Mouse (Mus musculus) liver, embryonic 16.5 days (tissue): ENCODE data around the gene Zswim5. TPM values are rescaled to one million over a fixed set of nuclear protein-coding genes. Genes with fewer than 3 reads are reported as not detected.
"Not testable (repeated sequence)": the region's sequence is repeated elsewhere in the genome, so short reads cannot be mapped to it uniquely, and the experiment has no call there.

Experiments
- ATAC-seq: fragments of 200-750 bp; cut with Nextera tagmentation; 2 replicates; pipeline ENCODE4 v1.8.0; 2017; ENCODE audit warnings: low read depth, mild to moderate bottlenecking, moderate number of reproducible peaks, moderate library complexity
- H3K27ac ChIP-seq: fragments of 300-500 bp; sonication (generic); 2 replicates; pipeline ENCODE4 v1.5.1; 2014; ENCODE audit warnings: mild to moderate bottlenecking, low read length
- H3K27me3 ChIP-seq: fragments of 300-500 bp; sonication (generic); 2 replicates; pipeline ENCODE4 v1.6.1; 2014; ENCODE audit warnings: low read depth, low read length, mixed read lengths; ENCODE audit not compliant: control insufficient read depth, insufficient read depth
- H3K36me3 ChIP-seq: fragments of 300-500 bp; sonication (generic); 2 replicates; pipeline ENCODE4 v1.6.1; 2014; ENCODE audit warnings: mild to moderate bottlenecking; ENCODE audit not compliant: control insufficient read depth, insufficient read depth
- H3K4me1 ChIP-seq: fragments of 300-500 bp; sonication (generic); 2 replicates; pipeline ENCODE4 v1.6.1; 2014; ENCODE audit warnings: low read depth, low read length, mixed read lengths; ENCODE audit not compliant: control insufficient read depth
- H3K4me2 ChIP-seq: fragments of 300-500 bp; sonication (generic); 2 replicates; pipeline ENCODE4 v1.6.1; 2014; ENCODE audit warnings: low read depth, low read length, mixed read lengths
- H3K4me3 ChIP-seq: fragments of 300-500 bp; sonication (generic); 2 replicates; pipeline ENCODE4 v1.5.1; 2014; ENCODE audit warnings: low read depth, mild to moderate bottlenecking, low read length
- H3K9ac ChIP-seq: fragments of 300-500 bp; sonication (generic); 2 replicates; pipeline ENCODE4 v1.6.1; 2014; ENCODE audit warnings: low read depth, low read length
- H3K9me3 ChIP-seq: fragments of 300-500 bp; sonication (generic); replicated peaks from 2 replicates; pipeline ENCODE4 v1.6.1; 2016; ENCODE audit warnings: low read length; ENCODE audit not compliant: control insufficient read depth
- WGBS: fragments of 180-500 bp; shearing (Covaris S2); extraction: QIAGEN DNeasy Blood & Tissue Kit; methylation state at CpG from one replicate; pipeline ENCODE4 v1.1.7; 2014; ENCODE audit not compliant: insufficient replicate concordance; 5-methylcytosine and 5-hydroxymethylcytosine counted together
- polyA plus RNA-seq: library from polyadenylated mRNA; unstranded; fragments of >200 nt; fragmentation: Nextera tagmentation; extraction: Ambion mirVana; gene quantifications from 2 replicates; pipeline ENCODE4 v1.2.1, GENCODE M21; 2015

The Zswim5 gene
- 0.01 and 0.06 TPM in 2 replicates for polyA plus RNA-seq

GRCm38 (mm10) chr4:116876995-116877728, at the start of gene Zswim5:
Gene Zswim5 (plus strand): TSS chr4:116877376.
- peak; percentile 54; the same call in 1 of the 2 replicates for ATAC-seq
- WGBS: under 1% methylated on average over 94 of the region's 104 CpGs

GRCm38 (mm10) chr4:116827819-116828218, 49.4 kb upstream of the Zswim5 start:
- 0% methylated on average over 4 of the region's 4 CpGs for WGBS
- Histone ChIP-seq H3K4me1 (peaks cover 3% of the 10 kb centered on the region; the same call in 1 of the 2 replicates), H3K4me2 (no peak overlapping the region), H3K4me3 (no peak overlapping the region), H3K27ac (no peak overlapping the region), H3K36me3 (no peaks in the 10 kb centered on the region), H3K27me3 (no peaks in the 10 kb centered on the region), H3K9ac (no peak overlapping the region), H3K9me3 (no peaks in the 10 kb centered on the region)
- ATAC-seq: no peak; the same call in 1 of the 2 replicates

More at GRCm38 (mm10) chr4:116876995-116877728, at the start of gene Zswim5:
- Histone ChIP-seq H3K4me1 (peaks cover 3% of the 10 kb centered on the region; the same call in 1 of the 2 replicates), H3K9me3 (no peaks in the 10 kb centered on the region), H3K4me3 (peak within 1 kb of the TSS; percentile 66), H3K9ac (peak within 1 kb of the TSS; percentile 16; the same call in 1 of the 2 replicates), H3K27me3 (peaks cover 46% of the 10 kb centered on the region), H3K4me2 (peak within 1 kb of the TSS; percentile 91), H3K27ac (no peak within 1 kb of the TSS), H3K36me3 (no peaks in the 10 kb centered on the region)

GRCm38 (mm10) chr4:116829364-116830069, 47.7 kb upstream of the Zswim5 start:
- Histone ChIP-seq H3K4me3 (no peak overlapping the region), H3K9ac (no peak overlapping the region), H3K4me1 (peaks cover 3% of the 10 kb centered on the region; the same call in 1 of the 2 replicates), H3K27ac (no peak overlapping the region), H3K9me3 (no peaks in the 10 kb centered on the region), H3K4me2 (no peak overlapping the region), H3K36me3 (no peaks in the 10 kb centered on the region), H3K27me3 (no peaks in the 10 kb centered on the region)
- WGBS: 47% methylated on average over 6 of the region's 6 CpGs
- ATAC-seq: no peak

GRCm38 (mm10) chr4:116830070-116830368, 47.2 kb upstream of the Zswim5 start:
- no peaks in the 10 kb centered on the region for H3K27me3 ChIP-seq

GRCm38 (mm10) chr4:116838999-116839398, 38.2 kb upstream of the Zswim5 start:
- H3K9ac ChIP-seq: no peak overlapping the region
- no peaks in the 10 kb centered on the region for H3K36me3 ChIP-seq
- H3K4me1 ChIP-seq: no peaks in the 10 kb centered on the region
- 34% methylated on average over 2 of the region's 2 CpGs for WGBS
- H3K27me3 ChIP-seq: peaks cover 11% of the 10 kb centered on the region
- peak; percentile 58; the same call in 1 of the 2 replicates for ATAC-seq
- H3K27ac ChIP-seq: no peak overlapping the region
- no peaks in the 10 kb centered on the region for H3K9me3 ChIP-seq
- no peak overlapping the region for H3K4me3 ChIP-seq
- no peak overlapping the region for H3K4me2 ChIP-seq

More at GRCm38 (mm10) chr4:116830070-116830368, 47.2 kb upstream of the Zswim5 start:
- Histone ChIP-seq H3K4me3 (no peak overlapping the region), H3K9ac (no peak overlapping the region), H3K27ac (no peak overlapping the region), H3K4me1 (peaks cover 3% of the 10 kb centered on the region; the same call in 1 of the 2 replicates), H3K4me2 (no peak overlapping the region), H3K9me3 (no peaks in the 10 kb centered on the region), H3K36me3 (no peaks in the 10 kb centered on the region)
- ATAC-seq: no peak
- 42% methylated on average over 6 of the region's 6 CpGs for WGBS

GRCm38 (mm10) chr4:116840096-116840495, 37.1 kb upstream of the Zswim5 start:
- H3K9ac ChIP-seq, ATAC-seq, H3K27ac ChIP-seq, H3K4me1 ChIP-seq, H3K9me3 ChIP-seq, H3K36me3 ChIP-seq, H3K4me2 ChIP-seq, H3K4me3 ChIP-seq: not testable (repeated sequence)
- 29% methylated on average over 17 of the region's 29 CpGs for WGBS
- H3K27me3 ChIP-seq: peaks cover 11% of the 10 kb centered on the region

- Histone ChIP-seq H3K9ac (no peak overlapping the region), H3K4me1 (no peaks in the 10 kb centered on the region), H3K4me3 (no peak overlapping the region), H3K4me2 (no peak overlapping the region), H3K27me3 (peaks cover 11% of the 10 kb centered on the region), H3K36me3 (no peaks in the 10 kb centered on the region), H3K9me3 (no peaks in the 10 kb centered on the region), H3K27ac (no peak overlapping the region)
- WGBS: 52% methylated on average over 6 of the region's 6 CpGs
- no peak for ATAC-seq
Measured at GRCm38 (mm10) chr4:116840841-116841240, 36.3 kb upstream of the Zswim5 start.

- H3K9ac ChIP-seq: no peak overlapping the region
- no peak overlapping the region for H3K4me2 ChIP-seq
- no peaks in the 10 kb centered on the region for H3K36me3 ChIP-seq
- no peaks in the 10 kb centered on the region for H3K9me3 ChIP-seq
- no peak overlapping the region for H3K27ac ChIP-seq
- H3K4me1 ChIP-seq: no peaks in the 10 kb centered on the region
- WGBS: 72% methylated on average over 3 of the region's 3 CpGs
- H3K27me3 ChIP-seq: peaks cover 9% of the 10 kb centered on the region
- no peak for ATAC-seq
- no peak overlapping the region for H3K4me3 ChIP-seq
Measured at GRCm38 (mm10) chr4:116844324-116844723, 32.9 kb upstream of the Zswim5 start.

- Histone ChIP-seq H3K9me3 (no peaks in the 10 kb centered on the region), H3K27me3 (no peaks in the 10 kb centered on the region), H3K4me2 (no peak overlapping the region), H3K4me1 (no peaks in the 10 kb centered on the region), H3K27ac (no peak overlapping the region), H3K9ac (no peak overlapping the region), H3K4me3 (no peak overlapping the region), H3K36me3 (no peaks in the 10 kb centered on the region)
- ATAC-seq: no peak
- 68% methylated on average over 3 of the region's 3 CpGs for WGBS
Measured at GRCm38 (mm10) chr4:116849901-116850300, 27.3 kb upstream of the Zswim5 start.
